Mouse (Mus musculus) hindbrain, embryonic 10.5 days (tissue): ENCODE measurements around the gene Med26. TPM values are rescaled to one million over a fixed set of nuclear protein-coding genes. Genes with fewer than 3 reads are reported as not detected.

ENCODE experiments used
- DNase-seq: peaks from one replicate; pipeline ENCODE4 v3.0.0-alpha.2; 2017; ENCODE audit warnings: low spot score
- H3K27ac ChIP-seq: fragments of 300-500 bp; sonication (generic); 2 replicates; pipeline ENCODE4 v1.5.1; 2016; ENCODE audit warnings: mild to moderate bottlenecking, moderate library complexity
- H3K27me3 ChIP-seq: fragments of 300-500 bp; sonication (generic); 2 replicates; pipeline ENCODE4 v1.6.1; 2016; ENCODE audit warnings: mild to moderate bottlenecking; ENCODE audit not compliant: poor library complexity, insufficient read depth, severe bottlenecking
- H3K36me3 ChIP-seq: fragments of 300-500 bp; sonication (generic); 2 replicates; pipeline ENCODE4 v1.6.1; 2016; ENCODE audit warnings: mild to moderate bottlenecking, moderate library complexity
- H3K4me1 ChIP-seq: fragments of 300-500 bp; sonication (generic); replicated peaks from 2 replicates; pipeline ENCODE4 v1.6.1; 2016; ENCODE audit warnings: mild to moderate bottlenecking
- H3K4me3 ChIP-seq: fragments of 300-500 bp; sonication (generic); 2 replicates; pipeline ENCODE4 v1.5.1; 2016; ENCODE audit warnings: mild to moderate bottlenecking, moderate library complexity
- H3K9me3 ChIP-seq: fragments of 300-500 bp; sonication (generic); 2 replicates; pipeline ENCODE4 v1.6.1; 2016; ENCODE audit warnings: mild to moderate bottlenecking, moderate library complexity
- WGBS: fragments of 180-500 bp; shearing (Covaris S2); methylation state at CpG from one replicate; pipeline ENCODE4 v1.1.7; 2016; 5-methylcytosine and 5-hydroxymethylcytosine counted together
- polyA plus RNA-seq: library from polyadenylated mRNA; unstranded; fragments of >200 nt; fragmentation: Nextera tagmentation; extraction: Ambion mirVana; gene quantifications from 2 replicates; pipeline ENCODE4 v1.2.1, GENCODE M21; 2016

Gene Med26
- polyA plus RNA-seq, 1 experiment from 2014 or later: 21.9 TPM

DNA sequence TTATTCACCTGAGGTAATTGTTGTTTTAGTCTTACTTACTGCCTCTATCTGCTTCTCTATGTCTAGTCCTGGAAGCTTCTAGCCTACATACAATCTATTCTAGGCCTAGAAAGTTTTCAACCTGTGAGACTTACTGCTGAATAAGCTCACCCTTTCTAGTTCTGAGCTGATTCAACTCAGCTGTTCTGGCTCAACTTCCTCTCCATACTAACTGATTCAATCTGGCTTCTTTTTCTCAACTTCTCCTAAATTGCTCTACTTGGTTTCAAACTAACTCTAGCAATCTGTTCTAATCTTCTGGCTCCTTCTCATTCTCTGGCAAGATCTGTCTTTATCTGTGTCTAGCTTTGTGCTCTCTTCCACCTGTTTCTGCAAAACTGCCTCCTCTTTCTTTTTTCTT is 26.2 kb downstream of the Med26 start:
- no peaks in the 10 kb centered on the region for H3K27me3 ChIP-seq
- H3K9me3 ChIP-seq: peaks cover 9% of the 10 kb centered on the region; the same call in 1 of the 2 replicates
- peaks cover 10% of the 10 kb centered on the region for H3K4me1 ChIP-seq
- peaks cover 26% of the 10 kb centered on the region for H3K36me3 ChIP-seq
- no peak overlapping the region for H3K27ac ChIP-seq
- no peak for DNase-seq
- H3K4me3 ChIP-seq: no peak overlapping the region

DNA sequence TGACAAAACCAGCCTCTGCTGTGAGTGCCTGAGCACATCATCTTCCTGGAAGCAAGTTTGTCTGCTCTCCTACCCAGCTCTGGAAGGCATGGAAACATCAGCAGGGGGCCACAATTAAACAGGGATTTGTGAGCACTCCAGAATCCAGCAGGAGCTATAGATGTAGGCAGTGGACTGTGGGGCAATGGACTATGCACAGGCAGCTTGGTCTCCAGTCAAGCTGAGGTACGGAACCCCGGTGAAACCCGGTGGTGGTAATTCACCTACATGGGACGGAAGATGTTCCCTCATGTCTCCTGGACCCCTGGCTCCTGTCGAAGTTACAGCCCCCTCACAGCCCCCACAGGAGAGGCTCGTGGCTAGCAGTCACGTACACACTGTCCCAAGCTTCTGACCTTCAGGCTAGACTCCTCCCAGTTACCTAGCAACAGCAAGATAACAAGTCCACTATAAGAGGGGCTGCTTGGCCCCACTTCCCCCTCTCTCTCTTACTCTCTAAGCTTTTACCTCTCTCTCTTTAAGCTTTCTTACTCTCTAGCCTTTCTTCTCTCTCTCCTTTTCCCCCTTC is 30.6 kb downstream of the Med26 start:
- H3K36me3 ChIP-seq: peaks cover 22% of the 10 kb centered on the region; the same call in 1 of the 2 replicates
- 79% methylated on average over 7 of the region's 7 CpGs for WGBS
- no peaks in the 10 kb centered on the region for H3K27me3 ChIP-seq
- no peak overlapping the region for H3K4me3 ChIP-seq
- DNase-seq: no peak
- H3K9me3 ChIP-seq: no peaks in the 10 kb centered on the region
- peaks cover 10% of the 10 kb centered on the region for H3K4me1 ChIP-seq
- H3K27ac ChIP-seq: 0 out of 2 replicates have a peak overlapping the region, but pooled peaks have one; percentile 16

DNA sequence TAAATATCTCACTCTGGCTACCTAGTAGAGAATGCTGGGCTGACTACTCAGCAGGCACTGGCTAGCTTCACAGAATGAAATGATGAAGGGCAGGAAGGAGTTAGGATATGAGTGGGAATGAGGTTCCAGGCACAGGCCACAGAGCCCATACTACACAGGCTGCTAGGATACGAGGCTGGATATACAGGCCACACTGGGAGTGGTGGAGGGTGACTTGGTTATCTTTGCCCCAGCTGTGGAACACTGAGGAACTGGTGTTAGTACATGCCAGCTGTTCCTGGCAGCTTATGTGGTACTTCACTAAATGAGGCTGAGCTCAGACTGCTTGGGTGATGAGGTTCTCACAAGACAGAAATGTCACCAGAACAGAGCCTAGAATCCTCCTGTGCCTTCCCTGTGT is 34.9 kb downstream of the Med26 start:
- Histone ChIP-seq H3K4me3 (no peak overlapping the region), H3K4me1 (peaks cover 6% of the 10 kb centered on the region), H3K9me3 (no peaks in the 10 kb centered on the region), H3K27me3 (no peaks in the 10 kb centered on the region), H3K36me3 (peaks cover 16% of the 10 kb centered on the region; the same call in 1 of the 2 replicates), H3K27ac (no peak overlapping the region)
- no peak for DNase-seq
- WGBS: 88% methylated on average over 1 of the region's 1 CpGs

DNA sequence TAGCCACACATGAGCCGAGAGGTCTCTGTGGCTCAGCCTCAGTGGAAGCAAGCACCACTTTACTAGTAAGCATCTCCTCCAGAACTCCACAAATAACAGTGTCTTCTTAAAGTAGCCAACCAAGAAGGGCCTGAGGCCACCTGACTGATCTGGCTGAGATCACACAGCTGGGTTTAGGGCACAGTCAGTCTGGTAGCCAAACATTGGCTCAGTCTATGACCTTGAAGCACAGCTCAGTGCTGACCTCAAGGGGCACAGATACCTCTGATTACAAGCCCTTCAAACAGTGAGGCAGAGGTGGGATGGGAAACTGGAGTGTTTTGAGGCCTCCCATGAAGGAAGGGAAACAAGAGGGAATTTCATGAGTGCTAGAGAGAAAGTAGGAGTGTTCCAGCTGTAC is 35.4 kb downstream of the Med26 start:
- peaks cover 16% of the 10 kb centered on the region; the same call in 1 of the 2 replicates for H3K36me3 ChIP-seq
- H3K4me1 ChIP-seq: 0 out of 2 replicates have a peak, but pooled peaks cover under 1% of the 10 kb centered on the region
- H3K4me3 ChIP-seq: no peak overlapping the region
- no peaks in the 10 kb centered on the region for H3K27me3 ChIP-seq
- H3K9me3 ChIP-seq: no peaks in the 10 kb centered on the region
- no peak overlapping the region for H3K27ac ChIP-seq
- 95% methylated on average over 1 of the region's 1 CpGs for WGBS
- no peak for DNase-seq

DNA sequence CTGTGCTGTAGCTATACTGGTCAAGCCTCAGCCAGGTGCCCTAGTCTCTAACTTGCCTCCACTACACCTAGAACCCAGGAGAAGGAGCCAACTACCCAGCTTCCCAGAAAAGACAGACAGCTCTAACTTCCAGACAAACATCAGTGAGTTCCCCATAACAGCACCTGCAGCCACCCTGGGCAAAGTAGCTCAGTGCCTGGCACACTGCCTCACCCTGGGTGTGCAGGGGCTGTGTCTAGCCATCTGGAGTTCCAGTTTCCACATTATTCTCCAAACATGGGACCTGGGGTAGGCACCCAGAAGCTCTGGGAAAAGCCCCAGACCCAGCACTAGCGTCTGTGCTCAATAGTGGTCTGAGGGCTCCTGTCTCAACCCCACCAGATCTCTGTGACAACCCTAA is 40.6 kb downstream of the Med26 start:
- 91% methylated on average over 1 of the region's 1 CpGs for WGBS
- H3K4me1 ChIP-seq: no peaks in the 10 kb centered on the region

DNA sequence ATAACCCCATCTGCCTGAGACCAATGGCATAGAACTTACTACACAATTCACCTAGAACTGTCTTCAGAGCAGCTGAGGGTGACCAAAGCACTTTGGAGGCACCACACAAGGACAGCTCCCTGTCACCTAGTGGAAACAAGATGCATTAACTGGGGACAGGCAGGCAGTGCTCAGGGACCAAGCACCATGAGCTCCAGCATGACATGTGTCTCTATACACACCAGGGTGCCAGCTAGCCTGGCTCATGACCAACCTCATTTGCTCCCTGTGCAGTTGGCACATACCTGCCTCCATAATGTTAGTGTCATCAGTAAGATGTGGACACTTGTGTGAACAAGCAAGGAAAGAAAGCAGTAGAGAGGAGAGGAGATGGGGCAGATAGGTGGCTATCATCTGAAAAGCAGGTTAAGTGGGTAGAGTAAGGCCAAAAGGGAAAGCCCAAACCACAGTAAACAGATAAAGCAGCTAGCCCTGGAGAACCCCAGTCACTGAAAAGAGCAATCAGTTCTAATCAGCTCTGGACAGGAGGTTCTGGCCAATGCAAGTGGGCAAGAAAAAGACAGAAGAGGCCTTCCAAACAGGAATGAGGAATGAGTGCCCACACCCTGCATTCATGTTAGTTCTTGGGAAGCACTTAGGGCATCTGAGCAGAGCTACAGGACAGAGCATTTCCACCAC is 43.3 kb downstream of the Med26 start:
- Histone ChIP-seq H3K4me1 (no peaks in the 10 kb centered on the region), H3K9me3 (no peaks in the 10 kb centered on the region), H3K27me3 (no peaks in the 10 kb centered on the region), H3K4me3 (no peak overlapping the region), H3K36me3 (peaks cover 26% of the 10 kb centered on the region), H3K27ac (no peak overlapping the region)
- DNase-seq: no peak

More for the DNA sequence above, 40.6 kb downstream of the Med26 start:
- no peaks in the 10 kb centered on the region for H3K9me3 ChIP-seq
- no peak overlapping the region for H3K27ac ChIP-seq
- H3K36me3 ChIP-seq: peaks cover 17% of the 10 kb centered on the region
- no peak for DNase-seq
- no peaks in the 10 kb centered on the region for H3K27me3 ChIP-seq
- H3K4me3 ChIP-seq: no peak overlapping the region

DNA sequence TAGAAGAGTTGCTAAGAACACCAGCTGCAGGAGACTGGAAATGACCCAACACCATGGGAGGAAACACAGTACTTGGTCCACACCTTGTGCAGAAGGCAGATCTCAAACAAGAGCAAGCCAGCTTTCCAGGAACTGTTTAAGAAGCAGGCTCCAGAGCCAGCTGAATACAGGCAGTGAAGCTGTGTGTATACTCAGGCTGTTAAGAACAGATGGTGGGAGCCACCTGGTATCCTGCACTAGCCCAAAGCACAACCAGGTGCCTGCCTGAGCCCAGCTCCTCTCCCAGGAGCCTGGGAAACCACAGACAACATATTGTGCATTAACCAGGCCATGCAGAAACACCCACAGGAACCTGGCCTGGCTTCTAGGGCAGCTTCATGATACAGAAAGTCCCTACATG is 43.9 kb downstream of the Med26 start:
- no peaks in the 10 kb centered on the region for H3K27me3 ChIP-seq
- no peak overlapping the region for H3K4me3 ChIP-seq
- H3K27ac ChIP-seq: no peak overlapping the region
- no peak for DNase-seq
- H3K36me3 ChIP-seq: peaks cover 33% of the 10 kb centered on the region
- H3K9me3 ChIP-seq: no peaks in the 10 kb centered on the region
- no peaks in the 10 kb centered on the region for H3K4me1 ChIP-seq

DNA sequence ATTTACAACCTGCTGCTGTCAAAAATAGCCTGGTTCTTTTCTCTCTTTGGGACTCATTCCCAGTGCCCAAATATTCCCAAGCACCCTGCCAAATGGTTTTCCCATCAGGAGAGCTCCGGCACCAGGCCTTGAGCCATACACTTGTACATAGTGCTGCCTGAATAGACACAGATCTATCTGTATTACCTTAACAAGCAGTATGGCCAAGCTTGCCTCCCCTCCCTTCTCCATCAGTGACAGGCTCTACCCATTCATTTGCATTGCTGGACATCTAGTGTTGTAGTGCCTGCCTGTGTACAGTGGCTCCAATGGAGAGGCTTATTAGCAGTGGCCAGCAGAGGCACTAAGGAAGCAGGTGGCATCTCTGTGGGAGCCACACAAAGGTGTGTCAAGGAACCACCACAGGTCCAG is 47.5 kb downstream of the Med26 start:
- Histone ChIP-seq H3K27ac (no peak overlapping the region), H3K27me3 (no peaks in the 10 kb centered on the region), H3K4me3 (no peak overlapping the region), H3K36me3 (peaks cover 65% of the 10 kb centered on the region), H3K4me1 (no peaks in the 10 kb centered on the region), H3K9me3 (no peaks in the 10 kb centered on the region)
- WGBS: 95% methylated on average over 1 of the region's 1 CpGs
- no peak for DNase-seq

DNA sequence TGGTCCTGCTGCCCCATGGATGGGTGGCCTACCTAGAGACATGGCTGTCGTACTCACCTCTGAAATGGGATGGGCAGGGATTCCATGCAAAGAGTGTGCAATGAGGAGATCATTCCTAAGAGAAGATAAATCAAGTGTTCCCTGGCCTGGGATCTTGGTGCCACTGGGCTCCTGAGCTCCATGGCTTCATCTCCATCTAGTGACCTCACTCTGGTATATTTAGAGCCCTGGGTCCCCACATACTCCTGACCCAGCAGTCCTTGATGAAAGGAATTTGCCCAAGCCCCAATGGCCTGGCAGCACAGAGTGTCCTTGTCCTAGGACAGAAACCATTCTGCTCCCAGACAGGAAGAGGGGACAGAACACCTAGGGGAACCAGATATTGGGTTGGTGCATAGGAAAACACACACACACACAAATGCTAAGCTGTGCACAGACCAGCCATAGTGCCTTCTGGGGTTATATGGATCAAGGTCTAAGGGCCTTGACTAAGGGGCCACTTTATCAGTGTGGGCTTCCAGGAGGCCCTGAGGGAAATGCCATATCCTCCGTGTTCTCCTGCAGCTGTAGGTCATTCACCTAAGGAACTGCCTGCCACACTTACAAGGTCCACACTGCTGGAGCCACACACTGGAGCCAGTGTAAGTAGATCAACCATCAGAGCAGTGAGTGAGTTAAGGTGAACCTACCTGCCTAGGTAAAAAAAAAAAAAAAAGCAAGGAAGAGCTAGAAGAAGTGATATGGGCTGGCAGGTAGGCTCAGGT is 48.4 kb downstream of the Med26 start:
- H3K36me3 ChIP-seq: peaks cover 73% of the 10 kb centered on the region
- WGBS: 88% methylated on average over 2 of the region's 2 CpGs

DNA sequence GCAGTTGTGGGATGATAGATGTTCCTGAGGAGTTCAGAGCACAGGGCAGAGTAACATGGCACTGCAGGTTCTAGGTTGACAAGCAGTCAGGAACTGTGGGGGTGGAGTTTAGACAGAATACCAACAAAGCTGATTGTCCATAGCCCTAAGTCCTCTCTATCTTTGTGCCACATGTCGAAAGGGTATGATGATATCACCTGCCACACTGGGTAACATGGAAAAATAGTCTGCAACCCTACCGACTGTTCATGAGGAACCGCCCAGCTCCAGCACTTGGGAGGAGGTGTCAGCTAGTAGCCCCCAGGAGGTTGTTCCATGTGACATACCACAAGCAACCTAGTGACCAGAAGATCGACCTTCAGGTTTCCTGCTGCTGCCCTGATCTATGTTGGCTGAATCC is 49.5 kb downstream of the Med26 start:
- Histone ChIP-seq H3K4me3 (no peak overlapping the region), H3K27me3 (no peaks in the 10 kb centered on the region), H3K36me3 (peaks cover 66% of the 10 kb centered on the region), H3K27ac (no peak overlapping the region), H3K9me3 (no peaks in the 10 kb centered on the region), H3K4me1 (peaks cover 11% of the 10 kb centered on the region)
- WGBS: 84% methylated on average over 4 of the region's 4 CpGs
- DNase-seq: no peak

More for the DNA sequence above, 48.4 kb downstream of the Med26 start:
- Histone ChIP-seq H3K27ac (no peak overlapping the region), H3K4me3 (no peak overlapping the region), H3K4me1 (0 out of 2 replicates have a peak, but pooled peaks cover 3% of the 10 kb centered on the region), H3K9me3 (no peaks in the 10 kb centered on the region), H3K27me3 (no peaks in the 10 kb centered on the region)
- DNase-seq: no peak

DNA sequence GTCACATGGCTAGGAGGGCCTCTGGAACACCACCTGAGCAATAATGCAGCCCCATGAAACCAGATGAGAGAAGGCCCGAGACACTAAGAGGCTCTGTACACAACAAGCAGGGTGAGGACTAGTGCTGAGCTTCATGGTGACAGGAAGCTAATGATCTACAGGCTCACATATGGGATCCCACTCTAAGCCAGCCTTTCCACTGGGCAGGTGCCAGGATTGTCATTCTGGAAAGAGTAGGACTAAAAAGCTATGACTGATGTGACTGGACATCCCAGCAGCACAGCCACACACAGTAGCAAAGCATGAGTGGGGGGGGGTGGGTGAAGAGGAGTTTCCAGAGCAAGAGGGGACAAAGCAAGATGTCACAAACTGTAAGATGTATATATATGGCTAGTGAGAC is 50.2 kb downstream of the Med26 start:
- H3K36me3 ChIP-seq: peaks cover 64% of the 10 kb centered on the region
- DNase-seq: no peak
- no peaks in the 10 kb centered on the region for H3K27me3 ChIP-seq
- H3K4me1 ChIP-seq: peaks cover 15% of the 10 kb centered on the region
- no peak overlapping the region for H3K27ac ChIP-seq
- no peak overlapping the region for H3K4me3 ChIP-seq
- 89% methylated on average over 1 of the region's 1 CpGs for WGBS
- no peaks in the 10 kb centered on the region for H3K9me3 ChIP-seq

DNA sequence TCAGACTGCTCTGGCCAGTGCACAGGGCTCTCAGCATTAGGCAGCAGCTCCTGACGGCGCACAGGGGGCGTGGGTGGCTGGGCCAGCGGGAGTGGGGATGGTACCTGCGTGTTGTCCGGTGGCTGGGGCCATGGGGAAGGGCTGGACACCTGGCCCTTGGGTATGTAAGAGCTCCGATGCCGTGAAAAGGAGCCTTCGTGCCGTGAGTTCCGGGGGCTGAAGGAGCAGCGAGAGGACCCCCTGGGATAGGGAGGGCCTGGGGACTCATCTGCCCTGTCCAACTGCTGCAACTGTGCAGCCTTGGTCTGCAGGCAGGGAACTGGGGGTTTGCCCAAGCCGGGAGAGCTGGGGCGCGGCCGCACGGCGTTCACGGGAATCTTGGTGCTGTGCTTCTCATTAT is 51.9 kb downstream of the Med26 start:
- DNase-seq: no peak
- H3K27me3 ChIP-seq: no peaks in the 10 kb centered on the region
- no peak overlapping the region for H3K27ac ChIP-seq
- peaks cover 56% of the 10 kb centered on the region for H3K36me3 ChIP-seq
- 92% methylated on average over 19 of the region's 19 CpGs for WGBS
- H3K4me3 ChIP-seq: no peak overlapping the region
- no peaks in the 10 kb centered on the region for H3K9me3 ChIP-seq
- peaks cover 24% of the 10 kb centered on the region for H3K4me1 ChIP-seq

DNA sequence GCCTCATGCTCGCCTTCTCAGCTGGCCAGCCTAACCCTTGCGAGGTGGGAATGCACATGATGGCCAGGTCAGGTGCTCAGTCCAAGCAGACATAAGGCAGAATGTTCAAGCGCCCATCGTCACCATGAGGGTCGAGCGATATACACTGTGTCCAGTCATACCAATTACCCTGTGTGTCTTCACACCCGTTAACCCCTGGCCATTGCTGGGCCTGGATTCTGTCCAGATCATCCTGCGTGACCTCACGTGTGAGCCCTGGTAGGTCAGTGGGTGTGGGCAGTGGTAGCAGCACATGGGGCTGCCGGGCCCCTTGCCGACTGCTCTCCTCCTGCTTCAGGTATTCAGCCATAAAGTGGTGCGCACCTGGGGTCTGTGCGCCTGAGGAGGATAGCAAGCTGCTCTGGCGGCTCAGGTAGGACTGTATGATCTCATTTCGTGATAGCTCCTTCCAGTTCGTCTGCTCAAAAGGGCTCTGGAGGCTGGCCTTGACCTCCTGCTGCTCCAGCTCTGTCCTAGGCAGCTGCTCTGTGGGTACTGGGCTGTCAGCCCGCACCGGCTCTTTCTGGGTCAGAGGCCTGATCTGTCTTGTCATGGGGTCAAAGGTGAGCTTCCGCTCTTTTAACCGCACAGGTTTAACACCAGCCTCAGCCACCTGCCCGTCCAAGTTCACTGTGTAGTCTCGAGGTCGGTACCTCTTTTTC is 52.5 kb downstream of the Med26 start:
- no peak overlapping the region for H3K4me3 ChIP-seq
- DNase-seq: no peak
- 88% methylated on average over 23 of the region's 23 CpGs for WGBS
- peaks cover 54% of the 10 kb centered on the region for H3K36me3 ChIP-seq
- no peak overlapping the region for H3K27ac ChIP-seq
- H3K9me3 ChIP-seq: no peaks in the 10 kb centered on the region
- H3K4me1 ChIP-seq: peaks cover 31% of the 10 kb centered on the region
- no peaks in the 10 kb centered on the region for H3K27me3 ChIP-seq
